Mouse (Mus musculus): ENCODE data around the gene Med23. TPM values are rescaled to one million over a fixed set of nuclear protein-coding genes. Genes with fewer than 3 reads are reported as not detected.

Gene Med23
- 34.4 and 37.9 TPM in 2 replicates for polyA plus RNA-seq (2014; fragmentation: Nextera tagmentation; extraction: Ambion mirVana)

DNA sequence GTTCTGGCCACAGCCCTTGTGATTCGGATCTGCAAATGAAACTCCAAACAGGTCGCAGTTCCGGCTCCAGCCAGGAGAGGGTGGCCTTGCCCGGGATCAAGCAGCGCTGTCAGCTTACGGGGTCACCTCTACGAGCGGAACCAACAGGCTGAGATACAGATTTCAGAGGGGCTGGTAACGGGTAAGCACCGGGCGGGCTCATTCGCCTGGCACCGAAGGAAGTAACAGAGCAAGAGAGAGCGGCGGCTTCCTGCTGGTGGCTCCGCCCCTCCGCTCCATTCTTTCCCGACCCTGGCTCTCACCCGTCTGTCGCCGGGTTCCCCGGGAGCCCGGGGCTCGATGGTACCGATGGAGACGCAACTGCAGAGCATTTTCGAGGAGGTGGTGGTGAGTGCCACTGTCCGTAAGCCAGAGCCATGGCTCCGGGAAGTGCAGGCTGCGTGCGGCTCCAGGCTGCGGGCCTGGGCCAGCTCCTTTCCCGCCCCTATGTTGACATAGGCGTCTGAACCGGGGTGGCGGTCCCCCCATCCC lies at the start of gene Med23:
Gene Med23, plus strand, starts transcription at position 227 of the 531 bp plus-strand sequence.
- peak; percentile 99 for ATAC-seq (ENCODE audit: insufficient number of reproducible peaks, low FRiP score, low TSS enrichment, low read depth)
- peak within 1 kb of the TSS; percentile 93 for H3K4me3 ChIP-seq (ENCODE audit: low read depth, low read length)
- H3K4me2 ChIP-seq (ENCODE audit: low read depth, severe bottlenecking): peak within 1 kb of the TSS; percentile 42
- no peak within 1 kb of the TSS for H3K27ac ChIP-seq (replicated peaks; ENCODE audit: low read depth, low read length)
- H3K9me3 ChIP-seq (ENCODE audit: control insufficient read depth, low read length): no peaks in the 10 kb centered on the region
- peaks cover 8% of the 10 kb centered on the region for H3K36me3 ChIP-seq (ENCODE audit: control insufficient read depth, insufficient read depth, low read length)
- no peaks in the 10 kb centered on the region for H3K27me3 ChIP-seq (ENCODE audit: control insufficient read depth, insufficient read depth, low read length)
- no peaks in the 10 kb centered on the region for H3K4me1 ChIP-seq (ENCODE audit: control insufficient read depth, insufficient read depth, low read length)
- peak within 1 kb of the TSS; percentile 84 for H3K9ac ChIP-seq (ENCODE audit: low read length)
- WGBS: under 1% methylated on average over 36 of the region's 36 CpGs
- DNase-seq (ENCODE audit: low spot score): peak; percentile 99

DNA sequence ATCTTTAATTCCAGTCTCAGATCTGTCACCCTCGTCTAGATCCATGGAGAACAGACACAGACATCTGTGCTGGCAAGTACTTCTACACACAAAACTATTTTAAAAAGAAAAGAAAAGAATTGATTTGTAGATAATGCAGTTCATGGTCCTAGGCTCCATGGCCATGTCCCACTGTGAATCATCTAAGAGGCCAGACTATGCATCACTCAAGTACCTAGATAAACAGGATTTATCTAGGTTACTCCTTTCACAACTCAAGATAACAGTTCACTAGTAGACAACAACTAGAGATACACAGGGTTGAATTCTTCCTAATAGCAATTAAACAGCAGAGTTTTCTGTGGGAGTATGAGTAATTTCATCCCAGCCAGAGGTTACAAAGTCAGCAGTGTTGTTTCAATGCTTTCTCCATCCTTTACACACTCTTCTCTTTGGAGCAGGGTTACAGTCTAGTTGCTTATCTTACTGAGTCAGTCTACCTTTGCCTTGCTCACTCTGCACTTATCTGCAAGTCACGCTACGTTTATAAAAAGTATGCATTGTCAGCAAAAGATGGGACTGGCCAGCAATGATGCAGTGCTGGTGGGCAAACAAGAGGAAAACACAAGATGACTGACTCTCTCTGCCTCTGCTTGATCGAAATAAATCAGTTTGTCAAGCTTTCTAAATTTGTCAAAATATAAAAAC lies 47.7 kb upstream of the Med23 start:
- WGBS: 84% methylated on average over 4 of the region's 4 CpGs

DNA sequence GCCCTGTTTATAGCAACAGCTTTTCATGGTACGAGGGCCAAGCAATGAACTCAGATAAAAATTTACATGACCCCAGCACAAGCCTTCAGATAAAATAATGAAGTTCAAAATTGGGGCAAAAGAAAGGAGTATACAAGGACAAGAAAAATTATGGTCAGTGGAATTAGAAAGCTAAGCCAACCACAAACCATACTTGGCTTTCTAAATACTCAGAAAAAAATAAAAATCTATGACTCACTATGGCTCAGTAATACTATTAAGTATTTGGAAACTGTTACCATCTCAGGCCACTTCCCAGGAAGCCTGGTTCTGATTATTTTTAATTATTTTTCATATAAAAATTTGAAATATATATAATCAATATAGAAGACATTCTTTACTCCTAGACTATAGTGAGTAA lies 46.9 kb upstream of the Med23 start:
- Histone ChIP-seq H3K4me1 (ENCODE audit: control insufficient read depth, insufficient read depth, low read length) (no peaks in the 10 kb centered on the region), H3K9me3 (ENCODE audit: control insufficient read depth, low read length) (no peaks in the 10 kb centered on the region), H3K4me2 (ENCODE audit: low read depth, severe bottlenecking) (no peak overlapping the region), H3K9ac (ENCODE audit: low read length) (no peak overlapping the region), H3K36me3 (ENCODE audit: control insufficient read depth, insufficient read depth, low read length) (no peaks in the 10 kb centered on the region), H3K27me3 (ENCODE audit: control insufficient read depth, insufficient read depth, low read length) (no peaks in the 10 kb centered on the region), H3K4me3 (ENCODE audit: low read depth, low read length) (no peak overlapping the region), H3K27ac (replicated peaks; ENCODE audit: low read depth, low read length) (no peak overlapping the region)
- no peak for ATAC-seq (ENCODE audit: insufficient number of reproducible peaks, low FRiP score, low TSS enrichment, low read depth)
- no peak for DNase-seq (ENCODE audit: low spot score)
- WGBS: 65% methylated on average over 1 of the region's 1 CpGs

More for the DNA sequence above, 47.7 kb upstream of the Med23 start:
- Histone ChIP-seq H3K36me3 (ENCODE audit: control insufficient read depth, insufficient read depth, low read length) (no peaks in the 10 kb centered on the region), H3K27me3 (ENCODE audit: control insufficient read depth, insufficient read depth, low read length) (no peaks in the 10 kb centered on the region), H3K9ac (ENCODE audit: low read length) (no peak overlapping the region), H3K27ac (replicated peaks; ENCODE audit: low read depth, low read length) (no peak overlapping the region), H3K4me3 (ENCODE audit: low read depth, low read length) (no peak overlapping the region), H3K4me1 (ENCODE audit: control insufficient read depth, insufficient read depth, low read length) (no peaks in the 10 kb centered on the region), H3K4me2 (ENCODE audit: low read depth, severe bottlenecking) (no peak overlapping the region), H3K9me3 (ENCODE audit: control insufficient read depth, low read length) (no peaks in the 10 kb centered on the region)
- DNase-seq (ENCODE audit: low spot score): no peak
- no peak for ATAC-seq (ENCODE audit: insufficient number of reproducible peaks, low FRiP score, low TSS enrichment, low read depth)

- DNase-seq (ENCODE audit: low spot score): no peak
- ATAC-seq (ENCODE audit: insufficient number of reproducible peaks, low FRiP score, low TSS enrichment, low read depth): no peak
- Histone ChIP-seq H3K9me3 (ENCODE audit: control insufficient read depth, low read length) (no peaks in the 10 kb centered on the region), H3K9ac (ENCODE audit: low read length) (no peak overlapping the region), H3K4me1 (ENCODE audit: control insufficient read depth, insufficient read depth, low read length) (no peaks in the 10 kb centered on the region), H3K4me2 (ENCODE audit: low read depth, severe bottlenecking) (no peak overlapping the region), H3K4me3 (ENCODE audit: low read depth, low read length) (no peak overlapping the region), H3K36me3 (ENCODE audit: control insufficient read depth, insufficient read depth, low read length) (no peaks in the 10 kb centered on the region), H3K27ac (replicated peaks; ENCODE audit: low read depth, low read length) (no peak overlapping the region), H3K27me3 (ENCODE audit: control insufficient read depth, insufficient read depth, low read length) (no peaks in the 10 kb centered on the region)
- 35% methylated on average over 1 of the region's 1 CpGs for WGBS
Measured at GRCm38 (mm10) chr10:24823265-24823664, 46.5 kb upstream of the Med23 start.

DNA sequence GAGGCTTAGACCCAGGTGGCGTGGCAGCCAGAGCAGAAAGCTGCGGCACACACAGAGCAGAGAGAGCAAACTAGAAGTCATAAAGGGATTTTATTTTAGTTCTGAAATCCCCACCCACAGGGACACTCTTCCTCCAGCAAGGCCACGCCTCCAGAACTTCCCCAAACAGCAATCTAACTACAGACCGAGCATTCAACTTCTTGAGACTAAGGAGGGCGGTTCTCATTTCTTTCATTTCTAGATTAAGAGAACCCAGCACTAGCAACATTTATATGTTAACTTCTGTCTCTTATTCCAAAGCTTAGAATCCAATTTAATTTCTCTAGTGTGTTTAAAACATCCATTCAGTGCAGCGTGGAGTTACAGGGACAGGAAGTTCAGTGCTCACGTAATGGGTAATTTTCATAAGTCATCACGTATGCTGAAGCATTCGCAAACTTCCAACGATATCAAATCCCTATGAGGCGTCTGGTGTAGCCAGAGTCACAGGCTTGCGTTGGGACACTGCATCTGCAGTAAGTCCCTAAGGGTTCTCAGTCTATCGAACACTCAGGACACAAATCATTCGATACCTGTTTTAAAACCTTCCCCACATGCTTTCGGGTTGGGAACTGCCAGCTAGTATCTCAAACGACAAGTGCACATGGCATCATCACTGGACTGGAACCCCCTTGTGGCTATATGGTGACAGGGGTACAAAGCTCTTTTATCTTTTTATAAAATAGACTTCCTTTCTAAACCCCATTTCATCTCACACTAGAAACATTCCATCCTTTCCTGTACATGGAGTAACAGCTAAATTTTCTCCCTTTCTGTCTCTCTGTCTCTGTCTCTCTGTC lies 45.9 kb upstream of the Med23 start:
- H3K9me3 ChIP-seq (ENCODE audit: control insufficient read depth, low read length): no peaks in the 10 kb centered on the region
- H3K27me3 ChIP-seq (ENCODE audit: control insufficient read depth, insufficient read depth, low read length): no peaks in the 10 kb centered on the region
- no peak for DNase-seq (ENCODE audit: low spot score)
- H3K4me1 ChIP-seq (ENCODE audit: control insufficient read depth, insufficient read depth, low read length): no peaks in the 10 kb centered on the region
- ATAC-seq (ENCODE audit: insufficient number of reproducible peaks, low FRiP score, low TSS enrichment, low read depth): no peak
- H3K36me3 ChIP-seq (ENCODE audit: control insufficient read depth, insufficient read depth, low read length): no peaks in the 10 kb centered on the region
- H3K27ac ChIP-seq (replicated peaks; ENCODE audit: low read depth, low read length): no peak overlapping the region
- WGBS: 81% methylated on average over 16 of the region's 16 CpGs
- H3K9ac ChIP-seq (ENCODE audit: low read length): no peak overlapping the region
- no peak overlapping the region for H3K4me3 ChIP-seq (ENCODE audit: low read depth, low read length)
- no peak overlapping the region for H3K4me2 ChIP-seq (ENCODE audit: low read depth, severe bottlenecking)

GRCm38 (mm10) chr10:24824621-24825020 lies 45.2 kb upstream of the Med23 start:
- H3K9me3 ChIP-seq (ENCODE audit: control insufficient read depth, low read length): no peaks in the 10 kb centered on the region
- ATAC-seq (ENCODE audit: insufficient number of reproducible peaks, low FRiP score, low TSS enrichment, low read depth) (no peak), DNase-seq (ENCODE audit: low spot score) (no peak)
- no peaks in the 10 kb centered on the region for H3K36me3 ChIP-seq (ENCODE audit: control insufficient read depth, insufficient read depth, low read length)
- no peaks in the 10 kb centered on the region for H3K4me1 ChIP-seq (ENCODE audit: control insufficient read depth, insufficient read depth, low read length)
- H3K27ac ChIP-seq (replicated peaks; ENCODE audit: low read depth, low read length): no peak overlapping the region
- H3K4me2 ChIP-seq (ENCODE audit: low read depth, severe bottlenecking): no peak overlapping the region
- WGBS: 92% methylated on average over 8 of the region's 8 CpGs
- no peak overlapping the region for H3K4me3 ChIP-seq (ENCODE audit: low read depth, low read length)
- no peak overlapping the region for H3K9ac ChIP-seq (ENCODE audit: low read length)
- H3K27me3 ChIP-seq (ENCODE audit: control insufficient read depth, insufficient read depth, low read length): no peaks in the 10 kb centered on the region

GRCm38 (mm10) chr10:24825456-24826081 lies 44.2 kb upstream of the Med23 start:
- 83% methylated on average over 7 of the region's 7 CpGs for WGBS
- no peak for DNase-seq (ENCODE audit: low spot score)
- H3K36me3 ChIP-seq (ENCODE audit: control insufficient read depth, insufficient read depth, low read length): no peaks in the 10 kb centered on the region
- H3K4me3 ChIP-seq (ENCODE audit: low read depth, low read length): no peak overlapping the region
- H3K9ac ChIP-seq (ENCODE audit: low read length): no peak overlapping the region
- no peaks in the 10 kb centered on the region for H3K27me3 ChIP-seq (ENCODE audit: control insufficient read depth, insufficient read depth, low read length)
- no peaks in the 10 kb centered on the region for H3K9me3 ChIP-seq (ENCODE audit: control insufficient read depth, low read length)
- H3K4me1 ChIP-seq (ENCODE audit: control insufficient read depth, insufficient read depth, low read length): no peaks in the 10 kb centered on the region
- no peak for ATAC-seq (ENCODE audit: insufficient number of reproducible peaks, low FRiP score, low TSS enrichment, low read depth)
- no peak overlapping the region for H3K27ac ChIP-seq (replicated peaks; ENCODE audit: low read depth, low read length)
- no peak overlapping the region for H3K4me2 ChIP-seq (ENCODE audit: low read depth, severe bottlenecking)

DNA sequence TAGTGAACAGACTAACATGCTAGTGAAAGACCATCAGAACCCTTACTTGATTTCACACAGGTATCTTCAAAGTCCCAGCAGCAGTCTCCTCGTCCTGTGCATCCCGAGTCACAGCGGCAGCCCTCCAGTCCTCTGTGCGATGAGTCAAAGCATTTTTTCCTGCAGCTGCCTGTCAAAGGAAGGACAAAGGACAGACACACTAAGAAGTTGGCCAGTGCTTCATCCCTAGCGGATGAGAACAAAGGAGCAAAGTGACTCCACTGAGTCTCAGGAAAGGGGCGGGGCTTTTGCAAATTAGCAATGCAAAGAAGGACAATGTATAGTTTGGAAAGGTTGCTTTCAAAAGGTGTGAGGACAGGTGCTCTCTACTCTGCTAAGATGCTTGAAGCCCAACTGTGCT lies 43.7 kb upstream of the Med23 start:
- H3K36me3 ChIP-seq (ENCODE audit: control insufficient read depth, insufficient read depth, low read length): no peaks in the 10 kb centered on the region
- H3K4me3 ChIP-seq (ENCODE audit: low read depth, low read length): no peak overlapping the region
- no peak for ATAC-seq (ENCODE audit: insufficient number of reproducible peaks, low FRiP score, low TSS enrichment, low read depth)
- no peaks in the 10 kb centered on the region for H3K4me1 ChIP-seq (ENCODE audit: control insufficient read depth, insufficient read depth, low read length)
- H3K27me3 ChIP-seq (ENCODE audit: control insufficient read depth, insufficient read depth, low read length): no peaks in the 10 kb centered on the region
- H3K9me3 ChIP-seq (ENCODE audit: control insufficient read depth, low read length): no peaks in the 10 kb centered on the region
- no peak overlapping the region for H3K9ac ChIP-seq (ENCODE audit: low read length)
- WGBS: 49% methylated on average over 6 of the region's 6 CpGs
- H3K4me2 ChIP-seq (ENCODE audit: low read depth, severe bottlenecking): no peak overlapping the region
- DNase-seq (ENCODE audit: low spot score): no peak
- H3K27ac ChIP-seq (replicated peaks; ENCODE audit: low read depth, low read length): no peak overlapping the region

All from limb, embryonic 11.5 days (tissue).